Mouse (Mus musculus): ENCODE results near the gene Nek6. TPM values are rescaled to one million over a fixed set of nuclear protein-coding genes. Genes with fewer than 3 reads are reported as not detected.

Gene Nek6
- total RNA-seq, 2 experiments from 2014 or later, result 27.0 to 27.9 TPM

- DNase-seq (ENCODE audit: low spot score in 2 of 2), result no peak
- intact Hi-C loops (cut with DNase I), result no loop called here
Measured at GRCm38 (mm10) chr2:38534241-38534940, 22.9 kb downstream of the Nek6 start.

GRCm38 (mm10) chr2:38535051-38535450 is 23.6 kb downstream of the Nek6 start:
- DNase-seq (ENCODE audit: low spot score in 2 of 2), result no peak
- intact Hi-C loops (cut with DNase I), result no loop called here

DNA sequence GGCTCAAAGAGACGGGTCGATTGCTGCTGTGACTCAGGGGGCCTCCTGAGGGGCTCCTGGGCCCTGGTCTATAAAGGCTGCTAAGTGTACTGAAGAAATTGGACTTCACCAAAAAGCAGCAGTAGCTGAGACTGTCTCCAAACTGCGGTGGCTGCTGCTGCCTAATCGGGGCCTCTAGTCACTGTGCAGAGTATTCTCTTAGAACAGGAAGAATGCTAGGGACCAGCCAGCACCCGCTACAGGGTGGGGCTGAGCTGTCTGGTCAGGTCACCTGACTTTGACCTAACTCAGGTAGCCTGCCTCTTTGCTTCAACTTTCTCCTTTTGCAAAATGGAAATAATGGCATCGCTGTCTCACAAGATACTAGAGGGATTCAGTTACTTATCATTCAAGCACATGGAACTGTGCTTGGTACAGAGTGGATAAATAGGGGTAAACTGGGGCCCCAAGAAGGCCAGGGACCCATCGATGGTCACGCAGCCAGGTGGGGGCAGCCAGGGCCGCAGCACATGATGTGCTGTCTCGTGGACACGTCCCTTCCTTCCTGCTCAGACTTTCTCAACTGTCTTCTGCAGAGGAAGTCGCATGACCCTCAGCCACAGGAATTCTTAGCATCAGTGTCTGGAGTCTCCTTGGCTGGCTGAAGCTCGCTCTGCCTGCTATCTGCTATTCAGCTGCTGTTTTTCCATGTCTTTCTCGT is 24.2 kb downstream of the Nek6 start:
- no peak for DNase-seq (ENCODE audit: low spot score in 2 of 2)

DNA sequence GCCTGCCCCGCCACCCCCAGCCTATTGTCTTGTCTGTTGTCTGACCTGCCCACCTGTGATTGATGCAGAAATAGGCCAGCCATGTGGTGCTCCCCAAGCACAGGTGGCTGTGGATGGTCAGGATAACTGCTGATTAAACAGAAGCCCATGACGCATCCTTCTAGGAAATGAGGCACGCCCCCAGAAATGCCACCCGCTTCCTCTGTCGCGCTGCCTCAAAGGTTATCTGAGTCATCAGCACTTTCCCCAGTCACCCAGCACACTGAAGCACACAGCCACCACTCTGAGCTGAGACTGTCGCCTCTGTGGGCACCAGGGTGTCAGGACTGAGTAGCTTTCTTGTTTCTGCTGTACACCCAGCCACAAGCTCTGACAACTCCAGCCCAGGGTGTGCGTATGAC is 24.9 kb downstream of the Nek6 start:
- intact Hi-C loops (cut with DNase I), result no loop called here
- DNase-seq (ENCODE audit: low spot score in 2 of 2), result peak; percentile 43 to 56

More for the DNA sequence above, 24.2 kb downstream of the Nek6 start:
- intact Hi-C loops (cut with DNase I), result no loop called here

DNA sequence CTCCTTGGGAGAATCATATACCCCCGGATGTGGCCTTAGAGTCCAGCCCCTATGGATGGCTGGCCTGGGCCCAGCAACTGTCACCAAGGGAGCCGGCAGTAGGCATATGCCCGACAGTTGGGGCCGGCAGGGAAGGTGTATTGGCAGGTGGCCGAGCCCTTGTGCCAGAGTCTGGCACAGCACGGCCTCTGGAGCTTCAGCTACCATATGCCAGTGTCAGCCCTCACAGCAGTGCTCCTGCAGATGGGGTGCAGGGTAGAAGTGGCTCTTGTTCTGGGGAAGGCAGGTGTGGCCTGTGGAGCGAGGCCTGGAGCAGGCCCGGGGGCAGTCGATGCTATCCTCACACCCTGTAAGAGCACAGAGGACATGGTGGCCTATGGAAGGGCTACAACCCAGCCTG is 28.2 kb downstream of the Nek6 start:
- intact Hi-C loops (cut with DNase I), result no loop called here
- no peak for DNase-seq (ENCODE audit: low spot score in 2 of 2)

GRCm38 (mm10) chr2:38540666-38541065 is 29.2 kb downstream of the Nek6 start:
- DNase-seq (ENCODE audit: low spot score in 2 of 2), result no peak
- intact Hi-C loops (cut with DNase I), result no loop called here

- intact Hi-C loops (cut with DNase I), result no loop called here
Measured at GRCm38 (mm10) chr2:38541101-38541500, 29.7 kb downstream of the Nek6 start.

DNA sequence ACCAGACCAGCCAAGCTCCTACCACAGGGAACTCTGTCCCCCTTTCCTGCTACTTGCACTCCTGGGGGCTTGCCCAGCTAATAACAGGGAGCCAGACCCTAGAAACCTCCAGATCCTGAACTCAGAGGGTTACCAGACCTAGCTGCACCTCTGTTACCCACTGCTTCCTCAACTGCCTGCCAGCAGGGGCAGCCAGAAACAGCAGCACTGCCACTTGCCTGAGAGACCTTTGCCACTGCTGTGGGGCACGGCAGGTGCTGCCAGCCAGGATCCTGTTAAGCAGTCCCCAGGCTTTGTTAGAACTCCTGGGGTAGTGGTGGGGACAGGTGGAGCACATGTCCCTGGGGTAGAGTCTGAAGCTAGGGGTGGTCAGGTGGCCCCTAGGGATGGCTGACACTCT is 30.1 kb downstream of the Nek6 start:
- intact Hi-C loops (cut with DNase I), result no loop called here
- no peak for DNase-seq (ENCODE audit: low spot score in 2 of 2)

More at GRCm38 (mm10) chr2:38541101-38541500, 29.7 kb downstream of the Nek6 start:
- DNase-seq (ENCODE audit: low spot score in 2 of 2), result no peak

GRCm38 (mm10) chr2:38542366-38542765 is 30.9 kb downstream of the Nek6 start:
- no peak for DNase-seq (ENCODE audit: low spot score in 2 of 2)
- intact Hi-C loops (cut with DNase I), result no loop called here

GRCm38 (mm10) chr2:38543158-38543557 is 31.7 kb downstream of the Nek6 start:
- DNase-seq (ENCODE audit: low spot score in 2 of 2), result no peak
- intact Hi-C loops (cut with DNase I), result no loop called here

GRCm38 (mm10) chr2:38544341-38544740 is 32.9 kb downstream of the Nek6 start:
- no peak for DNase-seq (ENCODE audit: low spot score in 2 of 2)
- intact Hi-C loops (cut with DNase I), result no loop called here

DNA sequence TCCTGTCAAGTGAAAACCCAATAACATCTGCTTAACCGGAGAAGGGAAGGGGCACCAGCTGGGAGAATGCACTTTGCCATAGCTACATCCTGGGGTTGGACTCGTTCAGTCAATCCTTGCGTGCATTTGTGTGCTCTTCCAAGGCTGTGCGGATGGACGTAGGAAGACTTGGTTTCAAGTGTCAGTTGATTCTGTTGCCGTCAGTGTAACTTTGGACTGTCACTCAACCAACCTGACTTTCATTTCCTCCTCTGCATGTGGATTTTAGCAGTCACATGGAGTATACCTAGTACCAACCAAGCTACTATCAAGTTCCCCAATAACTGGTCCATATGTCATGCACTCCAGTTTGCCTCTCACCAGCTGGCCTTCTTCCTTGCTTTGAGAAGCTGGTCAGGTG is 33.5 kb downstream of the Nek6 start:
- DNase-seq (ENCODE audit: low spot score in 2 of 2), result no peak
- intact Hi-C loops (cut with DNase I), result no loop called here

DNA sequence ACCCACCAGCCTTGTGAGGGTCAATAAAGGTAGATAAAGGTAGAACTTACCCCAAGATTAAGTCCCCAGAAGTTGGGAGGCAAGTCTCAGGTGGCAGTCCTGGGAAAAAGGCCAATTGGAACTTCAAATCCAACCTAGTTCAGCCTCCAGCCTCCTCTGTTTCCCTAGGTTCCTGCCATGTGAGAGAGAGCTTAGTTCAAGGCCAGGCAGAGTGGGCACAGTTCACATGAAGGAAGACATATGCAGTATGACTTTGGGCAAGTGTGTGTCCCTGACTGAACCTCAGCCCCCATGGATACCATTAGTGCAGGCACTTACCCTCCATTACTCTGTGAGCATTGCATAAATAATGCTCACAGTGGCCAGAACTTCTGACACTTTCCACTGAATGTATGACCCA is 34.3 kb downstream of the Nek6 start:
- no peak for DNase-seq (ENCODE audit: low spot score in 2 of 2)
- intact Hi-C loops (cut with DNase I), result no loop called here

GRCm38 (mm10) chr2:38546222-38546621 is 34.8 kb downstream of the Nek6 start:
- DNase-seq (ENCODE audit: low spot score in 2 of 2), result no peak
- intact Hi-C loops (cut with DNase I), result no loop called here

GRCm38 (mm10) chr2:38546748-38547147 is 35.3 kb downstream of the Nek6 start:
- intact Hi-C loops (cut with DNase I), result no loop called here
- DNase-seq (ENCODE audit: low spot score in 2 of 2), result no peak

DNA sequence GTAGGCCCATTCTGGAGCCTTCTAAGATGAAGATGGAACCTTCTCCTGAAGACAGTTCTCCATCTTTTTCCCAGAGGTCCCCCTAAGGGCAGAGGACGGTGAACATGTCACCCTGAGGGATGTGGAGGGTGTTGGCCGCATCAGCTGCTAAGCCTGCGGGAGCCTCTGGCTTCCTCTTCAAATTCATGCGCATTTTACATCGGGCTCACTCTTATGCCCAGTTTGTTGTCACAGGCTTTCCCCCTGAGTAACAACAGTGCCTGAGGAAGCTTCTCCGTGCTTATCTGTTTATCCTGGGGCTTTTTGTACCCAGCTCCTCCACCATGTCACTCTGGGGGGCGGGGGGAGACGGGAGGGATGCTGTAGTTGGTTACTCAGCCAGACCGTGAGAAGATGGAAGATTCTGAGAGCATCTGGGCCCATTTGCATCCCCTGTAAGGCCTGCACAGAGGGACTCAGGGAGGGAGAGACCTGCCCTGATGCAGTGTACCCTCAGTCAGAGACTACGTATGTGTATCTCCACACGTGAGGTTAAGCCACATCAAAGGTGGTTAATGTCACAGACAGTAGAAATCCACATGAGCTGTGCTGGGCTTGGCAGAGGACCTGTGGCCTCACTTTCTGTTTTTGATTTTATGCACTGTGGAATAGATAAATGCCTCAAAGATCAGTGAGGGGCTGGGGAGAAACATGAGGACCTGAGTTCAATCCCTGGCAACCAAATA is 36.5 kb downstream of the Nek6 start:
- intact Hi-C loops (cut with DNase I), result no loop called here
- no peak for DNase-seq (ENCODE audit: low spot score in 2 of 2)

DNA sequence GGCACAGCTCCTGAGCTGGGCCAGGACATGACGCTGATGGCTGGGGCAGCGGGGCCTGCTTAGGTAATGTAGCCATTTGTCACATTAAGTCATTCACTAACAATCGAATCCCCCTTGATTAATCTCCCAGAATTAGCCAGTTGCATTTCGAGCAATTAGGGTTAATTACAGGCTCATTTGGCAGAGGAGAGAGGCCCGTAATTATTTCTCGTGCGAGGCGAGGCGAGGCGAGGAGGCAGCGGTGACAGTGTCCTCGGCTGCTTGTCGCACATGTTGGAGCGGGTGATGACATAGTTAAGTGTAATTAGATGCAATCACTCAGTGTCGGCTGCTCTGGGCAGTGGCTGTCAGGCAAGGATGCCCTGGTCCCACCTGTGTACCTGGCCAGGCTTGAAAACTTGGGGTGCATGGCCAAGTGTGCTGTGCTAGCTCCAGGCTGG is 40.6 kb downstream of the Nek6 start:
- no peak for DNase-seq (ENCODE audit: low spot score in 2 of 2)
- intact Hi-C loops (cut with DNase I), result no loop called here

- no peak for DNase-seq (ENCODE audit: low spot score in 2 of 2)
- intact Hi-C loops (cut with DNase I), result no loop called here
Measured at GRCm38 (mm10) chr2:38554226-38554995, 43.0 kb downstream of the Nek6 start.

DNA sequence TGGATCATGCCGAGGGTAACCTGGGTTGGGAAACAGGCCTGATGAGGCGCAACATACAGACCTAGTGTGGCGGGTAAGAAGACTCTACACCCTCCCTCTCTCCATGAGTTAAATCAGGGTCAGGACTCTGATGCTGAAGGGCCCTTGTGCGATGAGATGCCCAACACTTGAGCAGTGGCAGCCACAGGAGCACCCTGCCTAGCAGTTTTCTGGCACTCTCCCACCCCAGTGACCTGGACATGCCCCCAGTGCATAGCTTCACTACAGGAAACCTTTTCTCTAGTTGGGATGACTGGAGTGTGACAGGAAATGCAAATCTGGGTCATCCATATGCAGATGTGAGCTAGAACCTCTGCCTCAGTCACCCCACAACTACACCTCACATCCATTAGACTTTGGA is 44.2 kb downstream of the Nek6 start:
- no peak for DNase-seq (ENCODE audit: low spot score in 2 of 2)

DNA sequence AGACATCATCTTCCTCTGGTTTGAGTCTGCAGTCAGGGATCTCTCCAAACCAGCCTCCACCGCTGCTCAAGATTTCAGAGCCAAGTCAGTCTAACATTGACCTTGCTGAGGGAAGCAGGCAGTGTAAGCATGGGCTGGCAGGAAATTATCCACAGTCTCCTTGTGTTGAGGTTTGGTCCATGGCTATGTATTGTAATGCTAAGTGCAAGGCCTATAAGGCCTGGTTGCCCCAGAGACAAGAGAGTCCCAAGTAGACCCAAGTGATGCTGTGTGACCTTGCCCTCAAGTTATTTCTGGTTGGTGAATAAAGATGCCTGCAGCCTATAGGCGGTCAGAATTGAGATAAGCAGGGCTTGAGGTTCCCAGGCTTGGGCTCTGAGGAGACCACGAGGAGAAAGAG is 45.3 kb downstream of the Nek6 start:
- intact Hi-C loops (cut with DNase I), result no loop called here
- DNase-seq (ENCODE audit: low spot score in 2 of 2), result no peak

More for the DNA sequence above, 44.2 kb downstream of the Nek6 start:
- intact Hi-C loops (cut with DNase I), result no loop called here
